Mouse (Mus musculus) embryo, embryonic 11.5 days (tissue): ENCODE measurements around the gene Trip13.

Source experiments
- DNase-seq: peaks from one replicate; pipeline ENCODE4 v3.0.0-alpha.2; 2012; ENCODE audit warnings: low read depth, low spot score

The Trip13 gene

DNA sequence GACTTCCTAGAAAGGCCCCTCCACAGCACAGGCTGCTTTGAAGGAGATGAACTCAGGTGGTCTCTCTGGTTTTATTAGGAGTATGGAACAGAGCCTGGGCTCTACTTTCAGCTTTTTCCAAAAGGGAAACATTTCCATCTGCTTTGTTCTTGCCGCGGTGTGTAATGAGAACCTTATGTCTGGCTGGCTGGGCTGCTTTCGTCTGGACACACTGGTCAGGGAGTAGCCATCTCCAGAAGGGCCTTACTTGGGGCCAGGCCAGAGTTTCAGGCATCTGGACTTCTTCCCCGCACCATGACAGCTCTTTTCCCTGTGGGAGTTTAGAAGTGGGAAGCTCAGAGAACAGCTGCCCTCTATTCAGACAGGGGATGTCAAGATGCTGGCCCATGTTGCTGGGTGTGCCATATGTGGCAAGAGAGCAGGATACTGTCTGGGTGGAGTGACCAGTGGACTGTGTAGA lies 50.1 kb downstream of the Trip13 start:
- DNase-seq: no peak

DNA sequence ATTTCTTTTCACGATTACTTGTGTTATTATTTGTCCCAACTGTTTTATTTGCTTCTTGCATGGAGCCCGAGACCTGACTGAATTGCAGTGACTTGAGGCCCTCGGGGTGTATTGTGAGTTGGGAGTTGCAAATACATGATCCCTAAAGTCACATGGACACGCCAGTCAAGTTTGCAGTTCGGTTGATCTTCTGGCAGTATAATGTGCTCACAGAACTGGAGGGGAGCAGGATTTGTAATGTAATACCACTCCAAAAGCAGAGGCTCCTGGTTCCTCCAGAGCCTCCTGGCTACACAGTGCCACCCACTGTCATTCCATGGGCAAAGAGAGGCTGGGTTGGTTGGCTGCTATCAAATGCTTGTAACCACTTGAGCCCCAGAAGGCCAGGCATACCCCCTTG lies 51.0 kb downstream of the Trip13 start:
- DNase-seq: no peak

DNA sequence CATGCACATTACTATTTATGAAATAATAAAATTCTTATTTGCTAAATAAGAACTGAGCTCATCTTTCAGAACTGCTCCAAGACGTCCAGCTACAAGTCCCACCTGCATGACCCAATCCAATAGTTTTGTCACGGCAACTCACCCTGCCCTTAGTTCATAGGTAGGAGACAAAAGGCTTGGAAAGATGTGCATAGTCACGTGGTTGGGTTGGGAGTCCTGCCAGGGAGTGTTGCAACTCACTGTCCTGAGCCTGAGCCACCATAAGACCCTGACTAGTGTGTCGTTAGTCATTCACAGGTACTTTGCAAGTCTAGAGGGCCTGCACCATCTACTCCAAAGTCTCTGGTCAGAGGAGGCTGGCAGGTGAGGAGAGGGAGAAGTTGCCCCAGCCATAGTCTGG lies 51.5 kb downstream of the Trip13 start:
- DNase-seq: no peak

DNA sequence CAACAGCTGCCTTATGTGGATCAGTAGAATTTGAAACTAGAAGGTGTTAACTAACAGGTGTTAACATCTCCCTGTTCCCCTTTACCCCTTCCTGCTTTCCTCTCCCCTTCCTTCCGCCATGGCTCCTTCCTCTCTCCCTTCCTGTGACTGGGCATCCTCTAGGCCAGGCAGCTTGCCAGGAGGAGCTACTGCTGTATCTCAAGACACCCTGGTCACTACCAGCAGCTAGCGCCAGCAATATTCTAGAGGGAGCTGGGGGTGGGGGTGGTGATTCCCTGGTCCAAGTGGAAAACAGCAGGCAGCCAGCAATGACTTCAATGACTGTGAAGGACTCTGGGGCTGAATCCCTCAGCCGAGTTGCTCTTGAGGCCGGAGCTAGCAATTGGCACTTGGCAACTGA lies 51.9 kb downstream of the Trip13 start:
- no peak for DNase-seq

DNA sequence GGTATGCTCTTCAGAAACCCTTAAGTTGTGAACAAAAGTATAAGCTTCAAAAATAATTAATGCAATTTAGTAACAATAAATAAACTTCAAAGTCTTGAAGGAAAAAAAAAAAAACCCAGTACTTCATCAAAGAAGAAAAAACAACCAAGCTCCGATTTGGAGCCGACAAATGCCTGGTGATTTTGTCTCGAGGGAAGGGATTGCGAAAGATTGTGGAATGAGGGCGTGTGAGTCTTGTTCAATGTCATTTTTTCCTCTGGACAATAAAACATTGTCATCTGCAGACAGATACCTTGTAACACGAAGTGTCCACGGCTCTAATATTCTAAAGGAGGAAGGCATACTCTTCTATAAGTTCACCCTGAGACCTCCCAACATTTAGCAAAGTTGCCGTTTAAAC lies 56.2 kb downstream of the Trip13 start:
- DNase-seq: no peak

DNA sequence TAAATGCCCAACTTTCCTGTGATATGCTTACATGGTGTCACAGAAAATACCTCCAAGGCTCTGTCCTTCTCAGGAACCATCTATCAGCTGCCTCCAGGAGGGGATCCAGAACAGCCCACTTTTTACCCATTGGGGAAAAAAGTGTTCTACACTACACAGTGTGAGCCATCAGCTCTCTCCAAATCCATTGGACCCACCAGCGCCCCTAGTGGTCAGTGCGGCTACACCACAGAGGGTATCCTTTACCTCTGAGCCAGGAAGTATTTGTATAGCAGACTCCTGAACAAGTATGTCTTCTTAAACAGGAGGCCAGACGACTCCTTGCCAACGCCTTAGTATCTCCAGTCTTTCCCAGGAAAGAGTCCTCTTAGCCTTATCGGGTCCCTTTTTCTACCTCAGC lies 57.8 kb downstream of the Trip13 start:
- DNase-seq: peak; percentile 26

DNA sequence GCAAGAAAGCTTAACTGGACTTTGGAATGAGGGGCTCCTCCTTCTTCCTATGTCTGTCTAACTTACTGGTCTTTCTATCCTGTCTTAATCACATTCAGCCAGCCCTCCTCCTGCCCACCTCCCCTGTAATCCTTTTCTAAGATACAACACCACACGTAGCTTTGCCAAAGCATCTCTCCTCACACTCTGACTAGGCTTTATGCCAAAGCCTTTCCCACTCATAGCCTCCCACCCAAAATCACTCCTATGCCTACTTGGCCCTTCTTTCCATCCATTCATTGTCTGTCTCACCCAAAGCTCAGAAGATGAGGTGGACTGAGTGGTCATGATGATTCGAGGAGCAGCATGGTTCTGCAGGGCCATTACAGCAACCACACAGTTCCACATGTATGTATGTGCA lies 65.4 kb downstream of the Trip13 start:
- DNase-seq: no peak
